Mouse (Mus musculus) kidney, adult 2 months (tissue): ENCODE measurements around the gene Map4k5. TPM values are rescaled to one million over a fixed set of nuclear protein-coding genes. Genes with fewer than 3 reads are reported as not detected.

Experiments
- DNase-seq: peaks from one replicate; pipeline ENCODE4 v3.0.0; 2021
- H3K27ac ChIP-seq: fragments of 200-500 bp; 2 replicates; pipeline ENCODE4 v1.5.1; 2012; ENCODE audit warnings: low read depth, low read length, control low read depth, inconsistent platforms; ENCODE audit not compliant: insufficient read depth
- H3K27me3 ChIP-seq: fragments of 200-500 bp; replicated peaks from 2 replicates; pipeline ENCODE4 v1.6.1; 2012; ENCODE audit warnings: mild to moderate bottlenecking, moderate library complexity, low read length, inconsistent platforms; ENCODE audit not compliant: control insufficient read depth, insufficient read depth
- H3K36me3 ChIP-seq: fragments of 200-500 bp; 2 replicates; pipeline ENCODE4 v1.6.1; 2012; ENCODE audit warnings: mild to moderate bottlenecking, moderate library complexity, low read length, inconsistent platforms; ENCODE audit not compliant: control insufficient read depth, insufficient read depth
- H3K4me1 ChIP-seq: fragments of 200-500 bp; 2 replicates; pipeline ENCODE4 v1.6.1; 2011; ENCODE audit warnings: low read length; ENCODE audit not compliant: control insufficient read depth, insufficient read depth
- H3K4me3 ChIP-seq: fragments of 200-500 bp; 2 replicates; pipeline ENCODE4 v1.5.1; 2011; ENCODE audit warnings: mild to moderate bottlenecking, low read depth, low read length, control low read depth; ENCODE audit not compliant: insufficient read depth
- CTCF ChIP-seq: fragments of 200-500 bp; conservative IDR thresholded peaks from 2 replicates; pipeline ENCODE4 v1.5.1; 2011; ENCODE audit warnings: low read depth, mild to moderate bottlenecking, control low read depth, low read length, moderate library complexity, mixed read lengths; ENCODE audit not compliant: insufficient read depth, insufficient read length
- POLR2A ChIP-seq: fragments of 200-500 bp; IDR thresholded peaks from one replicate; pipeline ENCODE4 v1.6.1; 2011; ENCODE audit warnings: low read depth, low read length, control low read depth
- WGBS: fragments of 180-500 bp; shearing (Covaris S2); methylation state at CpG from one replicate; pipeline ENCODE4 v1.1.7; 2018; 5-methylcytosine and 5-hydroxymethylcytosine counted together
- polyA plus RNA-seq: library from polyadenylated mRNA; depleted of rRNA; stranded (reverse); fragments of >200 nt; gene quantifications from 2 replicates; pipeline ENCODE4 v1.2.3, GENCODE M21; 2012

Gene Map4k5
- polyA plus RNA-seq, 1 experiment, result 6.3 TPM

- H3K36me3 ChIP-seq, result peaks cover 2% of the 10 kb centered on the region; the same call in 1 of the 2 replicates
- peak overlapping the region; percentile 64 for H3K27ac ChIP-seq
- DNase-seq, result peak; percentile 51
- TF ChIP-seq CTCF, result no peak
- TF ChIP-seq POLR2A, result no peak
- H3K4me3 ChIP-seq, result no peak overlapping the region
- WGBS, result 48% methylated on average over 20 of the region's 20 CpGs
- H3K4me1 ChIP-seq, result peaks cover 16% of the 10 kb centered on the region; the same call in 1 of the 2 replicates
- no peaks in the 10 kb centered on the region for H3K27me3 ChIP-seq
These were observed 132.1 kb downstream of the Map4k5 start for GRCm38 (mm10) chr12:69760743-69761406.

- Histone ChIP-seq H3K27me3 (no peaks in the 10 kb centered on the region), H3K27ac (peak overlapping the region; percentile 27; the same call in 1 of the 2 replicates), H3K4me1 (peaks cover 16% of the 10 kb centered on the region; the same call in 1 of the 2 replicates), H3K36me3 (peaks cover 2% of the 10 kb centered on the region; the same call in 1 of the 2 replicates), H3K4me3 (no peak overlapping the region)
- TF ChIP-seq POLR2A, result no peak
- no peak for TF ChIP-seq CTCF
- DNase-seq, result no peak
- 37% methylated on average over 6 of the region's 6 CpGs for WGBS
These were observed 133.0 kb downstream of the Map4k5 start for GRCm38 (mm10) chr12:69760014-69760413.

DNA sequence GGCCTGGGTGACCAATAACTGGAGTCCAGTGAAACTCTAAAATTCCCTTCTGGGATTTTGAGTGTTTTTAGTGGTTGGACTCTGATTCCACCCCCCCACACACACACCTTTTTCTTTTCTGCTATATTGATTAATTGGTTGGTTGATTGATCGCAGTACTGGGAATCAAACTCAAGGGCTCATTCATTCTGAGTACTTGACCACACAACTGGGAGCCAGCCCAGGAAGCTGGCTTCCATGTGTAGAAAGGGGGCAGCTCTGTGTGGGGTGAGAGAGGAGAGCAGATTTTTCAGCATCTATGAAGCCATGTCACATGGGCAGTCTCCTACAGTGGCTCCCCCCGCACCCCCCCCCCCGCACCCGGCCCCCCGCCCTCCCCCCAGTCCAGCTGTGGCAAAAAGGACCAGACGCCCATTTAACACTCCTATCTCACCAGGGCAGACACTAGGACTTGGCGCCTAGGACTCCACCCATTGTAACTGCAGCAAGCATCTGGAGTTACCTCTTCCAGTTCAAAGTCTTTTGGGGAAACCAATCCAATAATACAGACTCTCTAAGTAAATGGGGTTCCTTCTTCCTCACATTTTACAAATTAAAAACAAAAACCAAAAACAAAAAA lies 133.6 kb downstream of the Map4k5 start:
- Histone ChIP-seq H3K27me3 (no peaks in the 10 kb centered on the region), H3K36me3 (peaks cover 2% of the 10 kb centered on the region; the same call in 1 of the 2 replicates), H3K4me1 (peaks cover 16% of the 10 kb centered on the region; the same call in 1 of the 2 replicates), H3K4me3 (no peak overlapping the region), H3K27ac (peak overlapping the region; percentile 69)
- no peak for TF ChIP-seq CTCF
- no peak for TF ChIP-seq POLR2A
- 39% methylated on average over 7 of the region's 7 CpGs for WGBS
- DNase-seq, result no peak

- Histone ChIP-seq H3K4me1 (peaks cover 16% of the 10 kb centered on the region; the same call in 1 of the 2 replicates), H3K36me3 (peaks cover 2% of the 10 kb centered on the region; the same call in 1 of the 2 replicates), H3K27ac (peak overlapping the region; percentile 69), H3K27me3 (no peaks in the 10 kb centered on the region), H3K4me3 (no peak overlapping the region)
- DNase-seq, result peak; percentile 76
- TF ChIP-seq POLR2A (no peak), CTCF (no peak)
- WGBS, result 13% methylated on average over 22 of the region's 22 CpGs
These were observed 134.5 kb downstream of the Map4k5 start for GRCm38 (mm10) chr12:69758221-69759185.

- Histone ChIP-seq H3K27me3 (no peaks in the 10 kb centered on the region), H3K4me3 (no peak overlapping the region), H3K4me1 (peaks cover 16% of the 10 kb centered on the region; the same call in 1 of the 2 replicates), H3K27ac (peak overlapping the region; percentile 58), H3K36me3 (peaks cover 2% of the 10 kb centered on the region; the same call in 1 of the 2 replicates)
- 4% methylated on average over 22 of the region's 22 CpGs for WGBS
- peak; percentile 91 for TF ChIP-seq CTCF
- no peak for TF ChIP-seq POLR2A
- DNase-seq, result peak; percentile 92
These were observed 135.4 kb downstream of the Map4k5 start for GRCm38 (mm10) chr12:69757418-69758141.

DNA sequence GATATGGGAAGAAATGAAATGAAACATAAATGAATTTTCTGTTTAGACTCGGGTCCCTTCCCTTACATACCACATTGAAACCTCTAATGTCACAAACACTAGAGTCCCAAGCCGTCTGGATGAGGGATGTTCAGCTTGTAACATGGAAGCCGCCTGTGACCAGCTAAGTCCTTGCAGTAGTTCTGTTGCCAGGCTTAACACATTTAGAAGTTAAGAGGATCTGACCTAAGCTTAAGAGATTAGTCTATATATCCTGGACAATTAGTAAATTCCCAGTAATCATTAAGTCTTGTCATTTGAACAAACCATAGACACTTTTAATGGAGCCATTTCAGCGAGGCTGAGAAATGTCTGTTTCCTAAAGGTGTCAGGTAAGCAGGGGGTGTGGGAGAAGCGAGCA lies 137.0 kb downstream of the Map4k5 start:
- 80% methylated on average over 5 of the region's 5 CpGs for WGBS
- no peak overlapping the region for H3K27ac ChIP-seq
- DNase-seq, result no peak
- no peaks in the 10 kb centered on the region for H3K27me3 ChIP-seq
- no peak for TF ChIP-seq CTCF
- no peak for TF ChIP-seq POLR2A
- H3K4me1 ChIP-seq, result peaks cover 12% of the 10 kb centered on the region; the same call in 1 of the 2 replicates
- peaks cover 2% of the 10 kb centered on the region; the same call in 1 of the 2 replicates for H3K36me3 ChIP-seq
- no peak overlapping the region for H3K4me3 ChIP-seq
